Mouse (Mus musculus): Measurements from ENCODE around the gene Fabp2. TPM values are rescaled to one million over a fixed set of nuclear protein-coding genes. Genes with fewer than 3 reads are reported as not detected.
"Not testable (repeated sequence)": the region's sequence is repeated elsewhere in the genome, so short reads cannot be mapped to it uniquely, and the experiment has no call there.

Fabp2 gene
- total RNA-seq, 1 experiment from 2014 or later, result not detected

GRCm38 (mm10) chr3:122916191-122916680 is 21.4 kb downstream of the Fabp2 start:
- no peak for ATAC-seq (ENCODE audit: extremely low read depth, insufficient number of reproducible peaks, low FRiP score, poor library complexity, severe bottlenecking)

DNA sequence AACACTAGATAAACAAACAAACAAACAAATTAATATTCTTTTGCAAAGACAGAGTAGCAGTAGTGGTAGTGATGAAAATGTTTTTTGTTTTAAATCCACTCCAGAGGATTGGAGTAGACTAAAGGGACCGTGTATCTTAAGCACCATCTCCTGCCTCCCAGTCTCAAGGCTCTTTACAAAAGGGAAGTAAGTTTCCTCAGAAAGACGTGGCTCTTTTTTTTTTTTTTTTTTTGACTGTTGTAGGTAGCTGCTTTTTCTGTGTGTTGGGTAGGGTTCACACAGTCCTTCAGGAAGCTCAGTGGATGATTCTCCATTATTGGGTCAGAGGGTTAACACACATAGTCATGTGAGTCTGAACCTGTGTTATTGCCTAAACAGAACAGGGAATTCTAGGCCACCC is 23.8 kb downstream of the Fabp2 start:
- ATAC-seq (ENCODE audit: extremely low read depth, insufficient number of reproducible peaks, low FRiP score, poor library complexity, severe bottlenecking), result no peak

- ATAC-seq (ENCODE audit: extremely low read depth, insufficient number of reproducible peaks, low FRiP score, poor library complexity, severe bottlenecking), result no peak
These were observed 24.4 kb downstream of the Fabp2 start, which contains the start of gene Gm10959 for GRCm38 (mm10) chr3:122919260-122919659. Gm10959 (minus strand) TSS chr3:122919360.

GRCm38 (mm10) chr3:122920572-122921435 is 25.9 kb downstream of the Fabp2 start:
- ATAC-seq (ENCODE audit: extremely low read depth, insufficient number of reproducible peaks, low FRiP score, poor library complexity, severe bottlenecking), result no peak

GRCm38 (mm10) chr3:122921676-122922527 is 27.0 kb downstream of the Fabp2 start:
- no peak for ATAC-seq (ENCODE audit: extremely low read depth, insufficient number of reproducible peaks, low FRiP score, poor library complexity, severe bottlenecking)

DNA sequence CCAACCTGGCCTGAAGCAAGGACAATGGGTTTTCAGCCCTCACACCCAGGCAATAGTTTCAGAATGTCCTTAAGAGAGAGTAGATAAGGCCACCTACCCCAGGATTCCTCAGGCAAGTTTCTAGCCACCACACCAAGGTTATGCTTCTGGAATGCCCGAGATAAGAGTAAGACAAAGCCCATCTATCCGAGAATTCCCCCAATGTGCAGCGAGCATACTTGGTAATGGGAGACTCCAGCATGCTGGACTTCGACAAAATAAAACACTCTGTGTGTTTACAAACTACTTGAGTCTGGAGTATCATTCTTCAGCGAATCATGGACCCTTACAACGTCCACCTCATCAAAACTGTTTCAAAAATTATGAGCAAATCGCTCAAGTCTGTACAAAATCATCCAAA is 28.3 kb downstream of the Fabp2 start:
- no peak for ATAC-seq (ENCODE audit: extremely low read depth, insufficient number of reproducible peaks, low FRiP score, poor library complexity, severe bottlenecking)

- ATAC-seq (ENCODE audit: extremely low read depth, insufficient number of reproducible peaks, low FRiP score, poor library complexity, severe bottlenecking), result peak; percentile 91
These were observed 29.4 kb downstream of the Fabp2 start, which contains the start of gene 1810037I17Rik for GRCm38 (mm10) chr3:122924009-122924914. 1810037I17Rik (plus strand) TSS chr3:122924203.

DNA sequence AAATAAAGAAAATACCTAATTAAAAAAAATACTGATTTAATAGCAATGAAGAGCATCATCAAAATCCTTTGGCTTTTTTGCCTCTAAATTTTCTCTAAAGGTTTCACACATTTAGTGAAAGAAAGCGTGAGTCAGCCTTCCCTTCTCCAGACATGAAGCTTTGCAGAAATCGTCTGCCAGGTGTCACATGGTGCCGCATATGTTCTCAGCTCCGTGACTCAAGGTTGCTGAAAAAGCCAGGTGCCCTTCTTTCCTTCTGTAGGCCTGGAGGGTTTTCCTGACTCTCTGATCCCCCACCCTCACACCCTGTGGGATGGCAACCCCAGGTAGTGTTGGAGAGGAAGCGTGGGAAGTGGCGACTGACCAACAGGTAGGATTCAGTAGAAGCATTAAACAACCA is 34.9 kb downstream of the Fabp2 start:
- no peak for ATAC-seq (ENCODE audit: extremely low read depth, insufficient number of reproducible peaks, low FRiP score, poor library complexity, severe bottlenecking)

DNA sequence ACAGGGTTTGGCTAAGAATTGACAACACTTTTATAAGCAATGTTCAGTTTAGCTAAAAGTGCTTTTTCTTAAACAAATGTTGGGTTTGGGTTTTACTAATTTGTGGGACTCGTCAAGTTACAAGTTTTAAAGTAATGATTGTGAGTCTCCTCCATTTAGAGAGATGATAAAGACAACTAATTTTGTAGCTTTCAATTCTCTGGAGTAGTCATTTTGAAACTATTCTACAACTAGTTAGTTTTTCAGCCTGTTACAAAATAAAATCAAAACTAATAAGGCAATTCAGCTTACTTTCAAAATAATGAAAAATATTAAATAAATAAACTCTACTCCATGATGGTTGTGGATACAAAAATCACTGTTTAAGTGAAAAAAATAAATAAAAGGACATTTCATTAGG is 37.6 kb downstream of the Fabp2 start:
- ATAC-seq (ENCODE audit: extremely low read depth, insufficient number of reproducible peaks, low FRiP score, poor library complexity, severe bottlenecking), result no peak

DNA sequence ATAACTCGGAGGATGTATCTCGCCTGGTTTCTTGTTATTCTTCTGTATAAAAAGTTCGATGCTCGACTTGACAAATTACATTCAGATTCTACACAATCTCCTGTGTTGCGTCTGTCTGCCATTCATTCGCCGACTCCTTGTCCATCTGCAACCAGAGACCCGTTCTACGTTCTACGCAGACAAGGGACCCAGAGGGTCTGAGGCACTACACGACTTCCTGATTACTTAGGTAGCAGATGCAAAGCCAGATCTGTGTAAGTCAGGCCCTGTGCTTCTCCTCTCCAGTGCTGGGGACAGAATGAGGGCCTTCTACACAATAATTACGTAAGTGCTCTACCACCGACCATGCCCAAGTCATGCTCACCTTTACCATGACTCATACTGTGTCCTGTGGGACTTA is 42.3 kb downstream of the Fabp2 start:
- not testable (repeated sequence) for ATAC-seq (ENCODE audit: extremely low read depth, insufficient number of reproducible peaks, low FRiP score, poor library complexity, severe bottlenecking)

GRCm38 (mm10) chr3:122939215-122939614 is 44.3 kb downstream of the Fabp2 start:
- ATAC-seq (ENCODE audit: extremely low read depth, insufficient number of reproducible peaks, low FRiP score, poor library complexity, severe bottlenecking), result 0 out of 2 replicates have a peak, but pooled peaks have one; percentile 33

GRCm38 (mm10) chr3:122943387-122943890 is 48.6 kb downstream of the Fabp2 start:
- ATAC-seq (ENCODE audit: extremely low read depth, insufficient number of reproducible peaks, low FRiP score, poor library complexity, severe bottlenecking), result no peak

Other genes starting within 250 kb of the Fabp2 start
- 4.7 and 9.5 TPM in 2 replicates for gene Pde5a, start 166.1 kb upstream of the Fabp2 start, total RNA-seq (2017)
- not detected in 2 replicates for gene Gm10959, start 24.3 kb downstream of the Fabp2 start, total RNA-seq (2017)
- 11.3 and 19.8 TPM in 2 replicates for gene 1810037I17Rik, start 29.1 kb downstream of the Fabp2 start, total RNA-seq (2017)
- 34.1 and 47.1 TPM in 2 replicates for gene Usp53, start 89.4 kb downstream of the Fabp2 start, total RNA-seq (2017)
- not detected in 2 replicates for gene Myoz2, start 139.9 kb downstream of the Fabp2 start, total RNA-seq (2017)

All from neutrophil, adult 5-6 weeks (primary cell).